Mouse (Mus musculus) central nervous system, embryonic 11.5 days (tissue): ENCODE measurements around the gene Uqcc3. TPM values are rescaled to one million over a fixed set of nuclear protein-coding genes. Genes with fewer than 3 reads are reported as not detected.

Experiments used
- polyA plus RNA-seq: library from polyadenylated mRNA; depleted of rRNA; stranded (reverse); fragments of >200 nt; gene quantifications from 2 replicates; pipeline ENCODE4 v1.2.3, GENCODE M21; 2012; rRNA removed

Uqcc3 gene
- 54.0 and 71.8 TPM in 2 replicates for polyA plus RNA-seq

GRCm38 (mm10) chr19:8880311-8881033 is at the start of gene Uqcc3:
TSS of gene Uqcc3 (minus strand) at chr19:8880923.

DNA sequence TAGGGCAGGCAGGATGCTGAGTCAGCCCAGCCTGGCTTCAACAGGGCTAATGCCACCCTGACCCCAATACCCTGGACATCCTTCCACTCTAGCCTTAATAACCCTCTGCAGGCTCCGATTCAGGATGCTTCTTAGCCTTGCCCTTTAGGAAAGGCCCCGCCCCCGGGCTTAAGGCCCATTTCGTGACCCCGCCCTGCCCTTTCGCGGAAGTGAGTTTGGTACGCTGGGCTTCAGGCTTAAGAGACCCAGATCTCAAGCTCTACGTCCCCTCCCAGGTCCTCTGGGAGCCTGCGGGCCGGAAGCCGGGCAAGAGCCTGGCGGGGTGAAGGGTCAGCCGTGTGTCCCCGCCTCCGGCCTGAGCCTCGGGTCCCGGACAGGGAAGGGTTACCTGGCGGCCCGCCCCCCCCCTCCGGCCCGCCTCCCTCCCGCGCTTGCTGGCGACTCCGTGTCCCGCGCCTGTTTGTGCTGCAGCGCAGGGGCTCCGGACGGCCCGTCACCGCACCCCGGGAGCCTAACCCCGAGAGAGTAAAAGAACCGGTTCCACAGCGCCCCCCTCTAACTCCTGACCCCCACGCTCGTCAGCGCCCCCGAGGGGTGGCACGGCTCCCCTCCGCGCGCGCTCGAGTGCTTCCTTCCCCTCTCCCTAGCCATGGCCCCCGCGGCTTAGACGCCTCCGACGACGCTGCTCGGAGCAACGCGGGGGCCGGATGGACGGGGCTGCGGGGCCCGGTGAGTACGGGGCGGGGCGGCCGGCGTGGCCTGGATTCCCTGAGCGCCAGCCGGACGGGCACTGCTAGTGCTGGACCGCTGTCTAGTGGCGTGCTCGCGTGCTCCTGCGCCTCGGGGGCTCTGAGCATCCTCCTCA is 48.7 kb upstream of the Uqcc3 start, which contains the start of the genes Rom1 and Eml3:
Rom1 (minus strand) TSS at position 133 of the 865 bp plus-strand sequence.
Eml3 (plus strand) TSS at position 329 of the 865 bp plus-strand sequence.

GRCm38 (mm10) chr19:8920073-8920736 is 39.5 kb upstream of the Uqcc3 start, which contains the start of gene B3gat3:
TSS of gene B3gat3 (plus strand) at chr19:8920374.

DNA sequence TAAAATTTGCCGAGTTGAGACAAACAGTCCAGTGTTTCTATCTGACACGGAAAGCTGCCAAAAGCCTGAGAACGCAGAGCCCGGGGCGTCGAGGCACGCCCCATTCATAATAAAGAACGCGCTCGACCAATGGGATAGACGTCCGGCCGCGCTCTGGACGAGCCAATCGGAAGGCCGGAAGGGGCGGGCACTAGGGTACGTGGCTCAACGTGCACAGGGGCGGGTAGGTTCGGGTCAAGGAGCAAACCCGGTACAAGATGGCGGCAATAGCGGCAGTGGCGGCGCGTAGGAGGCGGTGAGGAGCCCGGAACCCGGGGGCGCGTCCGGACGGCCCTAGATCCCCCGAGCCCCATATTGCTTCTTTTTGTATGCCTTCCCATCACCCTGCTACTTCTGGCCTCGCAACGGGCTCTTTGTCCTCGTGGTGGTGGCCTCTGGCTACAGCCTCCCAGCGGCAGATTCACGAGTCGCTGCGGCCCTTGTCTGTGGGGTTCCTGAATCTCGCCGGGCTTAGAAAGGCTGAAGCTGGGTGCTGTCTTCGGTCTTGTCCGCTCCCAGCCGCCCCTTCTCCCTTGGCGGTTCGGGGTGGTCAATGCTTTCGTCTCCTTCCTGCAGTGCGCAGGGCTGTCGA is 17.3 kb upstream of the Uqcc3 start, which contains the start of gene Ganab:
Ganab (plus strand) TSS at position 207 of the 631 bp plus-strand sequence.

GRCm38 (mm10) chr19:8892829-8893766 is 12.4 kb upstream of the Uqcc3 start, which contains the start of gene Ints5:
TSS of gene Ints5 (plus strand) at chr19:8893005.

GRCm38 (mm10) chr19:8888511-8889385 is 8.0 kb upstream of the Uqcc3 start, which contains the start of the genes 1810009A15Rik and Gm49416:
TSS of gene 1810009A15Rik (plus strand) at chr19:8888853.
TSS of gene Gm49416 (plus strand) at chr19:8888926.

DNA sequence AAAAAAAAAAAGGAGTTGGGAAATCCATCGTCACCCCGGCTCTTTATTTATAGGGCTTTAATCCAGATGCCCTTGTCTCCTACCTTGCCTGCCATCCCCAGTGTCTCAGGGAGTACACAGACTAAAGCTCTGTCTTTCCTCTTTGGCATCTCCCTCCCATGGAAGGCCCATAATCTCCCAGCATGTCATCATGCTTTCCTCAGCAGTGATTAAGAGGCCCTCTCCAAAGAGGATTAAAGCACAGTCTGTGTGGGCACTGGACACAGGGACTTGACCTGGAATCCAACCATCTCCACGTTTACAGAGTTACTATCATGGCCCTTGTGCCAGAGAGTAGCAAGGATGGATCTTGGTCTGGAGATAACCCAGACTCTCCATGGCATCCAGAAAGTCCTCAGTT is 2.9 kb upstream of the Uqcc3 start, which contains the start of the genes Lbhd1 and Gm49403:
Lbhd1 (plus strand) TSS at position 117 of the 400 bp plus-strand sequence.
Gm49403 (plus strand) TSS at position 315 of the 400 bp plus-strand sequence.

GRCm38 (mm10) chr19:8871267-8872186 is 9.2 kb downstream of the Uqcc3 start, which contains the start of gene Ubxn1:
TSS of gene Ubxn1 (plus strand) at chr19:8871496.

GRCm38 (mm10) chr19:8850402-8850901 is 30.3 kb downstream of the Uqcc3 start, which contains the start of gene Lrrn4cl:
TSS of gene Lrrn4cl (plus strand) at chr19:8850768.

DNA sequence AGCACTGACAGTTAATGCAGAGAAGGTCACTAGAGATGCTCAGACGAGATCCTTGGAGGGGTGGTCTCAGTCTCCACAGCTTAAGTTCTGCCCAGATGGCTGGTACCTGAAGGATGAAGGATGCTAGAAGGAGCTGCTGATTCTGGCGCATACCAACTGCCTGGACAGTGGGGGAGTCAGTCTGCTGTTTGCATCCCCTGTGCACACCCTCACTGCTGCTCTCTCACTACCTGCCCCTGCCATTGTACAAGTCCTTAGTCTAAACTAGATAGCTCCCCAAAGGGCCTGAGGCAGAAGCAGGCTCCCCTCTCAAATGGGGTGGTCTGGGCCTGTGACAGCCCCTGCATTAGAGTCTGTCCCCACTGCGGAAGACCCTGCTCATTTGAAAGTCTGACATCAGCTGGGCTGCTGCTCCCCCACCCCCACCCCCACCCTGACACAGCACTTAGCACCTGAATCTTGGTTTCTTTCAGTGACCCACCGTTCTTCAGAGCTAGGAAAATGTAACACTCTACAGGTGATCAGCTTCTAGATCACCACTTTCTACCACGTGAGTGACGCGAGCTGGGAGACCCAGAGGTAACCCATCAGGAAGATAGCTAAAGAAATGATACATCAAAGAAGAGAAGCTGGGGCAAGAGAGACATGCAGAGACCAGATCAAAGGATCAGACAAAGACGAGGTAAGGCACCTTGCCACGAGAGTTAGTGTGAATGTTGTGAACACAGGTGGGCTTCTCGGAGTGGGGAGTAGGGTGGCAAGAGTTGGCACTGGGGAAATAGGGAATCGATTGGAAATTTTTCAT is 41.4 kb downstream of the Uqcc3 start, which contains the start of gene Gng3:
Gng3 (minus strand) TSS at position 92 of the 805 bp plus-strand sequence.

GRCm38 (mm10) chr19:8837251-8837791 is 43.4 kb downstream of the Uqcc3 start, which contains the start of gene Bscl2:
TSS of gene Bscl2 (plus strand) at chr19:8837467.

Other genes with a start within 250 kb of the Uqcc3 start
- 0.18 and 0.32 TPM in 2 replicates for gene Chrm1, start 217.1 kb downstream of the Uqcc3 start, polyA plus RNA-seq
- 95.3 and 154 TPM in 2 replicates for gene Slc3a2, start 157.6 kb downstream of the Uqcc3 start, polyA plus RNA-seq
- gene Wdr74, start 145.1 kb downstream of the Uqcc3 start, polyA plus RNA-seq: 61.7 and 67.5 TPM in 2 replicates
- gene 1700092M07Rik, start 140.2 kb downstream of the Uqcc3 start, polyA plus RNA-seq: 3.5 and 4.2 TPM in 2 replicates
- gene Stx5a, start 139.5 kb downstream of the Uqcc3 start, polyA plus RNA-seq: 68.9 and 120 TPM in 2 replicates
- 229 and 239 TPM in 2 replicates for gene Nxf1, start 123.8 kb downstream of the Uqcc3 start, polyA plus RNA-seq
- 154 and 167 TPM in 2 replicates for gene Tmem223, start 109.9 kb downstream of the Uqcc3 start, polyA plus RNA-seq
- gene Tmem179b, start 106.5 kb downstream of the Uqcc3 start, polyA plus RNA-seq: 20.2 and 35.2 TPM in 2 replicates
- gene Taf6l, start 94.5 kb downstream of the Uqcc3 start, polyA plus RNA-seq: 26.9 and 28.7 TPM in 2 replicates
- 133 and 156 TPM in 2 replicates for gene Polr2g, start 82.3 kb downstream of the Uqcc3 start, polyA plus RNA-seq
- gene Zbtb3, start 78.4 kb downstream of the Uqcc3 start, polyA plus RNA-seq: 2.9 and 4.6 TPM in 2 replicates
- gene Ttc9c, start 61.6 kb downstream of the Uqcc3 start, polyA plus RNA-seq: 54.1 and 73.8 TPM in 2 replicates
- 83.3 and 183 TPM in 2 replicates for gene Hnrnpul2, start 60.9 kb downstream of the Uqcc3 start, polyA plus RNA-seq
- 2.4 TPM in 1 of 2 replicates, not detected in the other for gene AC129217.1, start 51.1 kb downstream of the Uqcc3 start, polyA plus RNA-seq
- gene Bscl2, start 43.5 kb downstream of the Uqcc3 start, polyA plus RNA-seq: 49.4 and 62.6 TPM in 2 replicates
- 52.5 and 74.8 TPM in 2 replicates for gene Gng3, start 41.7 kb downstream of the Uqcc3 start, polyA plus RNA-seq
- 0.79 and 0.83 TPM in 2 replicates for gene Lrrn4cl, start 30.2 kb downstream of the Uqcc3 start, polyA plus RNA-seq
- gene Ubxn1, start 9.4 kb downstream of the Uqcc3 start, polyA plus RNA-seq: 165 and 393 TPM in 2 replicates
- gene Lbhd1, start 2.8 kb upstream of the Uqcc3 start, polyA plus RNA-seq: 7.5 and 10.5 TPM in 2 replicates
- not detected in 2 replicates for gene Gm49403, start 3.0 kb upstream of the Uqcc3 start, polyA plus RNA-seq
- 123 and 143 TPM in 2 replicates for gene 1810009A15Rik, start 7.9 kb upstream of the Uqcc3 start, polyA plus RNA-seq
- 11.4 TPM in 1 of 2 replicates, not detected in the other for gene Gm49416, start 8.0 kb upstream of the Uqcc3 start, polyA plus RNA-seq
- gene Ints5, start 12.1 kb upstream of the Uqcc3 start, polyA plus RNA-seq: 25.3 and 31.6 TPM in 2 replicates
- gene Ganab, start 17.1 kb upstream of the Uqcc3 start, polyA plus RNA-seq: 126 and 172 TPM in 2 replicates
- 84.3 and 108 TPM in 2 replicates for gene B3gat3, start 39.5 kb upstream of the Uqcc3 start, polyA plus RNA-seq
- gene Rom1, start 48.4 kb upstream of the Uqcc3 start, polyA plus RNA-seq: 2.5 and 3.1 TPM in 2 replicates
- 25.8 and 32.3 TPM in 2 replicates for gene Eml3, start 48.6 kb upstream of the Uqcc3 start, polyA plus RNA-seq
- 75.1 and 76.6 TPM in 2 replicates for gene Mta2, start 61.0 kb upstream of the Uqcc3 start, polyA plus RNA-seq
- gene Tut1, start 72.9 kb upstream of the Uqcc3 start, polyA plus RNA-seq: 28.1 and 28.7 TPM in 2 replicates
- 547 and 626 TPM in 2 replicates for gene Eef1g, start 86.1 kb upstream of the Uqcc3 start, polyA plus RNA-seq
- 10.3 and 10.8 TPM in 2 replicates for gene Ahnak, start 108.4 kb upstream of the Uqcc3 start, polyA plus RNA-seq
- not detected in 2 replicates for gene Scgb1a1, start 207.0 kb upstream of the Uqcc3 start, polyA plus RNA-seq